Mouse (Mus musculus) spleen, adult 2 months (tissue): ENCODE data around the gene Ccnd3. TPM values are rescaled to one million over a fixed set of nuclear protein-coding genes. Genes with fewer than 3 reads are reported as not detected.
"Not testable (repeated sequence)": the region's sequence is repeated elsewhere in the genome, so short reads cannot be mapped to it uniquely, and the experiment has no call there.

Experiments
- DNase-seq, 2 experiments: peaks; one replicate each; pipeline versions ENCODE4 v3.0.0 to v3.0.0-alpha.2; 2012 to 2021; ENCODE audit warnings: low spot score in 2 of 2, low read depth in 1 of 2
- H3K27ac ChIP-seq: fragments of 200-500 bp; 2 replicates; pipeline ENCODE4 v1.5.1; 2012; ENCODE audit warnings: low read length, inconsistent platforms; ENCODE audit not compliant: insufficient read depth
- H3K27me3 ChIP-seq: fragments of 200-500 bp; 2 replicates; pipeline ENCODE4 v1.6.1; 2012; ENCODE audit warnings: mild to moderate bottlenecking, moderate library complexity, low read length, inconsistent platforms; ENCODE audit not compliant: control insufficient read depth, insufficient read depth
- H3K36me3 ChIP-seq: fragments of 200-500 bp; 2 replicates; pipeline ENCODE4 v1.6.1; 2012; ENCODE audit warnings: mild to moderate bottlenecking, low read length, inconsistent platforms; ENCODE audit not compliant: control insufficient read depth, insufficient read depth
- H3K4me1 ChIP-seq: fragments of 200-500 bp; 2 replicates; pipeline ENCODE4 v1.6.1; 2011; ENCODE audit warnings: inconsistent platforms; ENCODE audit not compliant: control insufficient read depth, insufficient read depth, insufficient read length
- H3K4me3 ChIP-seq: fragments of 200-500 bp; 2 replicates; pipeline ENCODE4 v1.5.1; 2011; ENCODE audit warnings: mild to moderate bottlenecking, inconsistent platforms; ENCODE audit not compliant: insufficient read depth, insufficient read length; ENCODE audit errors: extremely low read depth
- CTCF ChIP-seq: fragments of 200-500 bp; IDR thresholded peaks from 2 replicates; pipeline ENCODE4 v1.5.1; 2011; ENCODE audit warnings: mild to moderate bottlenecking, inconsistent platforms; ENCODE audit not compliant: insufficient read depth, insufficient read length, insufficient replicate concordance; ENCODE audit errors: extremely low read depth
- POLR2A ChIP-seq: fragments of 200-500 bp; IDR thresholded peaks from 2 replicates; pipeline ENCODE4 v1.6.1; 2011; ENCODE audit warnings: low read depth, low read length, inconsistent platforms
- WGBS: fragments of 180-500 bp; shearing (Covaris S2); methylation state at CpG from one replicate; pipeline ENCODE4 v1.1.7; 2018; 5-methylcytosine and 5-hydroxymethylcytosine counted together
- polyA plus RNA-seq: library from polyadenylated mRNA; depleted of rRNA; stranded (reverse); fragments of >200 nt; gene quantifications from 2 replicates; pipeline ENCODE4 v1.2.3, GENCODE M21; 2012

Ccnd3 gene
- polyA plus RNA-seq, 1 experiment: 171 TPM

DNA sequence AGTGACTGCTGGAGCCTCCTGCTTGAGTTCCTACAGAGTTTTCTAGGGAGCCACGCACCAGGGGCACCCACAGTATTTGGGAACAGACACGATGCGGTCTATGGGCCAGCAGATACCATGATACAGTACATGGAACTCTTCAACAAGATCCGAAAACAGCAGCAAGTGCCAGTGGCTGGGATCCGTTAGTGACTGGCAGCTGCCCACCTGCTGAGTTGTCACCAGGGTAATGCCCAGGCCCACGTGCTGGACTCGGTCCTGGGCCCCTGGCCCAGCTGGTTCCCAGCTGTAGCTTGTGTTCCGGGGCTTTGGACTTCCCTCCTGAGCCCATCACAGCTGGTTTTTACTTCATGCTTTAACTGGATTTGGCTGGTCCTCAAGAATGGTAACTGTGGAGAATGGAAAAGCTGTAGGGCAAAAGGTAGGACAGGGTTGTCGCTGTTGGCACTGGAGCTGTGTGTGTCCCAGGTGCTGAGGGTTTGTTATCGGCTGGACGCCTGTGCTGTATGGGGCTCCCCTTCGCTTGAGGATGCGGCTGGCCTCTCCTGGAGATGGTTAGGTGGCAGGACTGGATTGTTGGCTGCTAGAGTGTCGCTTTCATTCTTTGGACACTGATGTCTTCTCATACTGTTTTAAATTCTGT, 118.2 kb downstream of the Ccnd3 start:
- 96% methylated on average over 14 of the region's 14 CpGs for WGBS
- H3K4me1 ChIP-seq: no peaks in the 10 kb centered on the region
- TF ChIP-seq CTCF (no peak), POLR2A (no peak)
- no peaks in the 10 kb centered on the region for H3K27me3 ChIP-seq
- no peak for DNase-seq
- no peak overlapping the region for H3K4me3 ChIP-seq
- peaks cover 14% of the 10 kb centered on the region for H3K36me3 ChIP-seq
- no peak overlapping the region for H3K27ac ChIP-seq

DNA sequence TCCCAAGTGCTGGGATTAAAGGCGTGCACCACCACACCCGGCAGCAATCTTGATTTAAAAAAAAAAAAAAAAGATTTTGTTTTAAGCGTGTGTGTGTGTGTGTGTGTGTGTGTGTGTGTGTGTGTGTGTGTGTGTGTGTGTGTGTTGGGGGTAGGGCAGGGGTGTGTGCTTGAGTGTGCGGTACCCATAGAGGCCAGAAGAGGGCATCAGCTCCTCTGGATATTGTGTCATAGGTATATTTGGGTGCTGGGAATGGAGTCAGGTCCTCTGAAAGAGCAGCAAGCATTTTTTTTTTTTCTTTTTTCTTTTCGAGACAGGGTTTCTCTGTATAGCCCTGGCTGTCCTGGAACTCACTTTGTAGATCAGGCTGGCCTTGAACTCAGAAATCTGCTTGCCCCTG, 119.7 kb downstream of the Ccnd3 start:
- WGBS: 94% methylated on average over 5 of the region's 5 CpGs
- H3K36me3 ChIP-seq: peaks cover 11% of the 10 kb centered on the region

DNA sequence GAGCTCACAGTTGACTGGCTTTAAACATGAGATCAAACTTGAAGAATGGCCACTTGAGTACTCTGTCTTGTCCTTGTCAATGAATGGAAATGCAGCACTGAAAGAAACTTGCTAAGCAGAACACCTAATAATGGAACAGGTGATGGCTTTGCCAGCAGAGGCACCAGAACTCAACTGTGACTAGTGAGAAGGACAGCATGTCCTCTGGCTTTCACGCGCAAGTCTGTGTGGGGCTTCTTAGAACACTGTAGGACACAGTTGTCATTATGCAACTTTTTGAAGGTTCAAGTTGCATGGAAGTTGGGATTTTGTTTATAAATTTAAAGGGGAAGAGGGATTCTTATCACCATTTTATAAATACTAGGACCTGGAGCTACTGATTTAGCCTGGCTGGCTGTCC, 120.2 kb downstream of the Ccnd3 start:
- Histone ChIP-seq H3K27ac (no peak overlapping the region), H3K4me3 (no peak overlapping the region), H3K27me3 (no peaks in the 10 kb centered on the region), H3K4me1 (no peaks in the 10 kb centered on the region), H3K36me3 (peaks cover 10% of the 10 kb centered on the region)
- WGBS: 96% methylated on average over 2 of the region's 2 CpGs
- no peak for TF ChIP-seq POLR2A
- no peak for TF ChIP-seq CTCF
- no peak for DNase-seq

More for the DNA sequence above, 119.7 kb downstream of the Ccnd3 start:
- H3K4me3 ChIP-seq, H3K27ac ChIP-seq, DNase-seq, H3K27me3 ChIP-seq, H3K4me1 ChIP-seq: not testable (repeated sequence)

GRCm38 (mm10) chr17:47626031-47626430, 121.2 kb downstream of the Ccnd3 start:
- no peaks in the 10 kb centered on the region for H3K27me3 ChIP-seq
- no peak overlapping the region for H3K4me3 ChIP-seq
- no peak overlapping the region for H3K27ac ChIP-seq
- no peak for TF ChIP-seq CTCF
- TF ChIP-seq POLR2A: no peak
- H3K4me1 ChIP-seq: no peaks in the 10 kb centered on the region; the same call in 1 of the 2 replicates
- WGBS: 96% methylated on average over 5 of the region's 5 CpGs
- no peak for DNase-seq
- H3K36me3 ChIP-seq: peaks cover 10% of the 10 kb centered on the region

GRCm38 (mm10) chr17:47627791-47628190, 122.9 kb downstream of the Ccnd3 start:
- Histone ChIP-seq H3K27me3 (no peaks in the 10 kb centered on the region), H3K27ac (no peak overlapping the region), H3K4me3 (no peak overlapping the region), H3K4me1 (no peaks in the 10 kb centered on the region; the same call in 1 of the 2 replicates), H3K36me3 (peaks cover 10% of the 10 kb centered on the region)
- TF ChIP-seq CTCF: no peak
- no peak for TF ChIP-seq POLR2A
- 92% methylated on average over 2 of the region's 2 CpGs for WGBS
- no peak for DNase-seq

DNA sequence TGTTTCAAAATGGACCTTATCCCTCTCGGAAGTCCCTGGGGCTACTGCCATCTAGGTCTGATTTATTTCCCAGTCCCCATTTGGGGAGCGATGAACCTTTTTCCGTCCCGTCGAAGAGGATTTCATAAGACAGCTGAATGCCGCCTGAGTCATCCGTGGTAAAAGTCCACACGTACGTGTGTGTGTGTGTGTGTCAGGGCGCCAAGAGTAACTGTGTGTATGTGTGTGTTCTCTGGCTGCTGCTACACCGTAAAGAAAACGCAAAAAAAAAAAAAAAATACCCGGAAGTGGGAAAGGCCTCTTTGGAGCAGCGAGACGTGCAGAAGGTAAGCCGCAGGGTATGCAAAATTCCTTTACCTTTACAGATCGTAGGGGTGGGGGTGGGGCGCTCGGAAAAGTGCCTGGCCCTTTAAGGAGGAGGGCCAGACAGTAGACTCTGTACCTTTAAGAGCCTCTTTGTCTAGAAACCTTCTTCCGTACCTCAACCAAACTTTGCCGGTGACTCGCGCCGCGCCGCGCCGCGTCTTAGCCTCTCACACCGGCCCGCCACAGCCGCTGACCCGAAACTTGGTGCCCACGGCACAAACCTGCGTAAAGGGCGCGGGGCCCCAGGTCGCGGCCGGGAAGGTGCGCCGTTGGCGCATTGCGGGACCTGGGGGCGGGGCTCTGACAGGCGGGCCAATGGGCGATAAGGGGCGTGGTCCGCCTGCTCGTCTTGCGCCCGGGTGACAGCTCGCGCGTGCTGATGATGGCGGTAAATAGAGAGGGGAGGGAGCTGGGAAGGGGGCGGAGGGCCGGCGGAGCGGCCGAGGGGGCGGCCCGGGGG, 124.2 kb downstream of the Ccnd3 start:
- peaks cover under 1% of the 10 kb centered on the region; the same call in 1 of the 2 replicates for H3K36me3 ChIP-seq
- H3K4me3 ChIP-seq: peak overlapping the region; percentile 86
- no peaks in the 10 kb centered on the region; the same call in 1 of the 2 replicates for H3K4me1 ChIP-seq
- under 1% methylated on average over 62 of the region's 63 CpGs for WGBS
- no peaks in the 10 kb centered on the region for H3K27me3 ChIP-seq
- peak overlapping the region; percentile 93 for H3K27ac ChIP-seq
- no peak for TF ChIP-seq CTCF
- no peak for TF ChIP-seq POLR2A
- DNase-seq: peak; percentile 84 to 92
